Mouse (Mus musculus): Measurements from ENCODE around the gene Gbx1.

Gbx1 gene

DNA sequence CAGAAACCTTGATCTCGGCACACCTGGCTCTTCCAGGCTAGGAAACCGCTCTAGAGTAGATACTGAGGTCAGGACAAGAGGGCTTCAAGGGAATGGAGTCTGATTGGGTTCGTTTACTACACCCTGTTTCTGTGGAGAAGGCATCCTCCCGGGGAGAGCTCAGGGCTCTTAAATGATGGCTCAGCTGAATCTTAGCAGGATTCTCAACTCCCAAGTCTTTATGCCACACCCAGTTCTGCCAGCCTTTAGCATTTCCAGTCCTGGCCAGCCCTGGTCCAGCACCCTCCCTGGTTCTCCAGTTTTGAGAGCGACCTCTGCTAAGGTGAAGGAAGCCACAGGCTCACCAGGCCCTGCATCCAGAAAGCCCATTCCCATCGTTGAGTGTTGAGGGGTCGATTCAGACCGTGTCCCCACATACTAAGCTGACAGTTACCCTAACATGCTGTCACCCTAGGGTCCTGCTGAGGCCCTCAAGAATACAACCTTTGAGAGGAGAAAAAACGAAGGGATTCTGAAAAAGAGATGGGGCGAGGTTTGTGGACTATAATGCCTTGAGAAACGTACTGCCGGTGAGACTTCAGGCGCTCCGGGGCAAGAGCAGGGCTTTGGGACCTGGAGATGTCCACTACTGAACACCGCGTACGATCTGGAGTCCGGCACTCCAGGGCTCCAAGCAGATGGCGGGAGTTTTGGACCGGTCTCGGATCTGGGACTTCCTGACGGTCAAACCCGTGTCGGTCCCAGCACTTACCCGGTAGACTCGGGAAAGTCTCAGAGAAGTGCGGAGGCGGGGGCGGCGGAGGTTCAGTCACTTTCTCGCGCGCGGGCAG lies 1.4 kb downstream of the Gbx1 start:
- DNase-seq (ENCODE audit: low read depth): no peak

DNA sequence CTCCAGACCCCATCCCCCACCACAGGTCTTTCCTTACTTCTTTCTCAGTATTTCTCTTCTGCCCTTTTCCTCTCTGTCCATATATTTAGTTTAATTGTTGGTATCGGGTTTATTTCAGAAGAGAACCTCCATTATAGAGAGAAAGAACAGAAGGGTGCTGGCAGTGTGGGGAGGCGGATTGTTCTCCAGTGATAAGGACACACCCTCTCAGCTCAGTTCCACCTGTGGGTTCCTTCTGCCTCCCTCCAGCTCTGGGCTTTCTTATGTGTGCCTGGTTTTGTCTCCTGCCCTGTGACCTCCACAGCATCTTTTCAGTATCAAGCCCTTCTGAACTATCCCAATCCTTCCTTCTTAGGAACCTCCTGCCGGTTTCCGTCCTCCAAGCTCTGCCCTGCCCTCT lies 2.5 kb downstream of the Gbx1 start:
- no peak for DNase-seq (ENCODE audit: low read depth)

DNA sequence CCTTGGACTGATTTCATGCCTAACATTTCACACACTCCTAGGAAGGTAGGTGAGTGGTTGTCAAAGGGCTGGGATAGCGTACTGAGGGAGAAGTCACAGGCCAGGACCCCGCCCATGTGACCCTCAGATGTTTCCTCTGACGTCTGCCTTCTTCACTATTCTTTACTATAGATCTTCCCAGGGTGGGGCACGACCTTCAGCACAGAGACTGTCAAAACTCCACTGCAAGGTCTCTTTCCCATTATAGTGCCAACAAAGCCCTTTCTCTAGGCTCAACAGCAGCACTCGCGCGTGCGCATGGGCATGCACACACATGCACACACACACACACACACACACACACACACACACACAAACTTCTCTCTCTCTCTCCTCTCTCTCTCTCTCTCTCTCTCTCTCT lies 3.2 kb downstream of the Gbx1 start:
- no peak for DNase-seq (ENCODE audit: low read depth)

GRCm38 (mm10) chr5:24521366-24521765 lies 5.6 kb downstream of the Gbx1 start:
- DNase-seq (ENCODE audit: low read depth): no peak

- DNase-seq (ENCODE audit: low read depth): no peak
Measured at GRCm38 (mm10) chr5:24512271-24512670, 14.7 kb downstream of the Gbx1 start.

GRCm38 (mm10) chr5:24510635-24511034 lies 16.4 kb downstream of the Gbx1 start:
- DNase-seq (ENCODE audit: low read depth): peak; percentile 48

GRCm38 (mm10) chr5:24508406-24508805 lies 18.6 kb downstream of the Gbx1 start:
- DNase-seq (ENCODE audit: low read depth): no peak

- DNase-seq (ENCODE audit: low read depth): no peak
Measured at GRCm38 (mm10) chr5:24505513-24505912, 21.5 kb downstream of the Gbx1 start.

GRCm38 (mm10) chr5:24502786-24503185 lies 24.2 kb downstream of the Gbx1 start:
- DNase-seq (ENCODE audit: low read depth): no peak

GRCm38 (mm10) chr5:24500851-24501250 lies 26.2 kb downstream of the Gbx1 start:
- no peak for DNase-seq (ENCODE audit: low read depth)

DNA sequence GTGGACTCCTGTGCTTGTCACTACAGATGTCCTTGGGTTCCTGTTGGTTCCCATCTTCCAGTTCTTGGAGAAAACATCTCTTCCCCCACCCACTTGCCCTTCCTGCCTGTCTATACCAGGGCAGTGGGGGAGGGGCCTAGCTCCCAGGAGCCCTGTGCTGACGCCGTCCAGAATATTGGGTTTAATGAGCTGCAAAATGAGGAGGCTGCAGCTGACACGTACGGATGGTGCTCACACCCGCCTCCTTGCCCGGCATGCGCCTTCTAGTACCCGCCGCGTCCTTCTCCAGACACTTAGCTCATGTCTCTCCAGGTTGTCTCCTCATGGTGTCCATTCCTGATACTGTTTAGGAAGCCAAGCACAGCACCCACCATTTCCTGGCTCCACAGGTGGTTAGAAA lies 27.9 kb downstream of the Gbx1 start:
- DNase-seq (ENCODE audit: low read depth): no peak

- DNase-seq (ENCODE audit: low read depth): no peak
Measured at GRCm38 (mm10) chr5:24497526-24497925, 29.5 kb downstream of the Gbx1 start.

DNA sequence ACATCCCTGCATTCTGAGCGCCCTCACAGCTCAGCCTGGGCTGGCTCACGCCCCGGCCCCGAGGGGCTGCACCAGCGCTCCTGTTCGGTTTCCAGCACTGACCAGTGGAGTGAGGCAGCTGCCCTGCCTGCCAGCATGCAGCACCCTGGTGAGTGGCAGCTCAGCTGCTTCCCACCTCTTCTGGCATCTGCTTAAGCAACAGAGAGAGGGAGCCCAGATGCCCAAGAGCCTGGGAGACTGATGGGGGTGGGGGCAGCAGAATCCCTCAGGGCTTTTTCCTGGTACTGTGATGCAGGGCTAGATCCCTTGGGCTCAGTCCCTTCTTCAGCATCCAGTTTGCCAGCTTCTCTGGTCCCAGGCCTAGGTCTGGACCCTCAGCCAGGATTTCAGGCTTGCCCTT lies 30.2 kb downstream of the Gbx1 start:
- no peak for DNase-seq (ENCODE audit: low read depth)

DNA sequence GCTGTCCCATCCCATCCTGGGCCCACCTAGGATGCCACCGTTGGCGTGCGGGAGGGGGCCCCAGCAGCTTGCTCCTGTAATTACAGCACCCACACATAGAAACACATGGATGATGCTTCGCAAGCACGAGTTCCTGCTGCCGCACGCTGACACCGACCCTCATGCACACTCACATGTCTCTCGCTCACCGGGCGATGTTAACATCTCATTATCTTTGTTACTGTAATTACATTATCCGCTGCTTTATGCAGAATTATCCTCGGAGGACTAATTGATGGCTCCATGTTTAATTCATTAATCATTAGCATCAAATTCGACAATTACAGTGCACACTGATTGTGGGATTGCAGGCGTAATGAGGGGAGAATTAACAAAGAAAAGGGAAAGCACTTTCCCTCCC lies 32.0 kb downstream of the Gbx1 start:
- no peak for DNase-seq (ENCODE audit: low read depth)

- no peak for DNase-seq (ENCODE audit: low read depth)
Measured at GRCm38 (mm10) chr5:24492546-24493285, 34.3 kb downstream of the Gbx1 start.

DNA sequence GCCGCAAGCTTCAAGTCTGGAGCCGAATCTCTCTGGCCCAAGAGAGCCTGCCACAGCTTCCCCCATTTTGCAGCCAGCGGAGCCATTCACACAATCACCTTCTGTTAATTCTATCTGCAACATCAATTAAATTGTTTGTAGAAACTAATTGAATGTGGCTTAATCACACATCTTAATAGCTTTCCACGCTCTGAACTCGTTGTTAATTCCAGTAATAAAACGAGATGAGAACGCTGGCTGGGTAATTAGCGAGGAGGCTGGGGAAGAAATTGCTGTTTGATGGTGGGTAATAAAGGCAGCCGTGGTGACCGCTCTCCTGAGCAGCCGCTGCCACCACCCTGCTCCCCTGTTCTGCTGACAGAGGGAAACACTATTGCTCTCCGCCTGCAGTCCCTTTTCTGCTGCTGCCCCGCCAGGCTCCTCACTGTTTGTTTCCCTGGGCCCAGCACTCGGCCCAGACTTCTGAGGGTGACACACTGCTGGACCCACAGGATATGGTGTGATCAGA lies 36.5 kb downstream of the Gbx1 start:
- DNase-seq (ENCODE audit: low read depth): no peak

DNA sequence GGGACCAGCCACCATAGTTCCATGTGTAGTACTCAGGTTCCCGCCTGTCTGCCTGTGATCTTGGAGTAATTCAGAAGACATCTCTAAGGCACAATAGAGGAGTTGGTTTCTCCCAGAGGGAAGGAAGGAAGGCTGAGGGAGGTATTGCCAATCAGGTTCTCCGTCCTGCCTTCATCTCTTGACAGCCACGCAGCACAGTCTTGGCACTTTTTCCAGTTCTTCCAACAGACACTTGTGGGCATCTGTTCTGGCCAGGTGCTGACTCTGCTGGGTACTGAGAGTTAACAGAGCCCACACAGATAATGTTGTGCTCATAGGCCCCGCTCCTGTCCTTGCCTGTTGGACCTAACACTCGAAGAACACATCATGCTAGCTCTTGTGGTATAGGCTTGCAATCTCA lies 40.3 kb downstream of the Gbx1 start:
- no peak for DNase-seq (ENCODE audit: low read depth)

DNA sequence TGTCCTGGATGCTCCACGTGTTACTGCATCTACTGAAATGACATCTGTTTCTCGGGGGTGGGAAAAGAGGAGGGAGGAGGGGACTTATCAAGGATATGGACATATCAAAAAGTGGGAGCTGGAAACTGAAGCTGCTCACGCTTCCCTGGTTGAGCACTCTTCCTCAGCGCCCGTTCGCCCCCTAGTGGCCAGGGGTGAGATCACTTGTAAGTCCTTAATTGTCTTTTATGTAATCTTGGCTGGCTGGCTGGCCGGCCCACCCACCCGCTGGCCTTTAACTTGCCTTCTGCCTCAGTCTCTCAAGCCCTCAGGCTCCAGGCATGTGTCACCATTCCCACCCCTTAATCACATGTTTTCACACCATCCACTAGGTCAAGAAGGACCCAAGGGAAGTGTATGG lies 40.9 kb downstream of the Gbx1 start:
- peak; percentile 80 for DNase-seq (ENCODE audit: low read depth)

- DNase-seq (ENCODE audit: low read depth): no peak
Measured at GRCm38 (mm10) chr5:24484963-24485362, 42.0 kb downstream of the Gbx1 start.

DNA sequence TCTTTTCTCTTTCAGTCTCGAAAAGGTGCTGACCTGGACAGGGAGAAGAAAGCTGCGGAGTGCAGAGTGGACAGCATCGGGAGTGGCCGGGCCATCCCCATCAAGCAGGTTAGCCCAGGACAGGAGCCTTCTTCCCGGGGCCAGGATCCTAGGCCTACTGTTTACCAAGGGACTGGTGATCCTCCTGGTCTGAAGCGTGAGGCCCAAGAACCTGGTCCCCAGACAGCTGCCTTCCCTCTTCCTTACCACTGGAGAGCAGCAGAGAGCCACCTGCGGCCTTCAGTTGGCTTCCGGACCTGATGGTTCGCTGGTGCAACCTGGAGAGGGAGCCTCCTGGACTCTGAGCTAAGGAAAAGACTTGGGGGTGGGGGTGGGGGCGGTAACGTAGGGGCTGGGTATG lies 43.7 kb downstream of the Gbx1 start:
- DNase-seq (ENCODE audit: low read depth): peak; percentile 65

- DNase-seq (ENCODE audit: low read depth): no peak
Measured at GRCm38 (mm10) chr5:24482247-24483079, 44.5 kb downstream of the Gbx1 start.

- DNase-seq (ENCODE audit: low read depth): peak; percentile 41
Measured at GRCm38 (mm10) chr5:24481647-24482046, 45.4 kb downstream of the Gbx1 start.
